Mouse (Mus musculus): ENCODE results near the gene Lpar6.

The Lpar6 gene

DNA sequence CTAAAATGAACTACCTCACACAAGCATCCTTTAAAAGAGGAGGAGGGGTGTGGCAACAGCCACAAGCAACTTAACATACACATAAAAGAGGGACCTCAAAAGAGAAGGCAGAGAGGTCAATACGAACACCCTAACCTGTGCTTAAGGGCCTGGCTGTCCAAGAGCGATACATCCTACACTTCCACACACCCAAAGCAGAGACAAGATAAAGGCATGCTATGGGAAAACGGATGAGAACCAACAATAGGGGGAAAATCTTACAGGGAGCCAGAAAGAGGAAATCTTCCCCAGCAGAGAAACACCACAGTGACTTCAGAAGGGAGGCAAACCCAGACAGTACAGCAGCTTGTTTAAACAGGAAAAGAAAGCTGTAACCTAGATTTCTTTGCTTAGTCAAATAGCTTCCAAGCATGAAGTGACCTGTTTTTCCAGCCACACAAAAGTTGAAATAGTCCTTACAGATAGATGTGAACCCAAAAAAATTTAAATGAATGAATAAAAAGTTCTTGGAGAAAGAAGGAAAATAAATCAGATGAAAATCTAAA is 17.8 kb downstream of the Lpar6 start:
- DNase-seq (ENCODE audit: low spot score in 2 of 2) = no peak

DNA sequence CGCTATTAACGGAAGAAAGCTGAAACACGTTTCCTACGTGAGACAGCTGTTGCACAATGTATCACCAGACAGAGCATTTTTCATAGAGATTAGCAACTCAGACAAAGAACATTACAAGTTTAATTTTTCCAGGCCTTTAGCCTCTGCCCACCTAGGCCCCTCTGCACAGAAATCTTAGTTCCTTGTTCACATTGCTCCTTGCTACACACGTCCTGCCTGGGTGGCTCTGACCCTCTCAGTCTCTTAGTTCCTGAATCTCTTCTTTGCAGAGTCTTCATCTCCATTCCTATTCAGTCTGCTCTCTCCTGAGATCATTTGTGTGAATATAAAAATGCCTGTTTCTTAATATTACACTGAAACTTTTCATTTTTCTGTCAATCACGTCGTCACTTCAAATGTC is 19.7 kb downstream of the Lpar6 start:
- no peak for DNase-seq (ENCODE audit: low spot score in 2 of 2)

- DNase-seq (ENCODE audit: low spot score in 2 of 2) = no peak
Observed at GRCm38 (mm10) chr14:73258181-73258580, 20.5 kb downstream of the Lpar6 start.

GRCm38 (mm10) chr14:73262210-73262609 is 24.5 kb downstream of the Lpar6 start:
- no peak for DNase-seq (ENCODE audit: low spot score in 2 of 2)

DNA sequence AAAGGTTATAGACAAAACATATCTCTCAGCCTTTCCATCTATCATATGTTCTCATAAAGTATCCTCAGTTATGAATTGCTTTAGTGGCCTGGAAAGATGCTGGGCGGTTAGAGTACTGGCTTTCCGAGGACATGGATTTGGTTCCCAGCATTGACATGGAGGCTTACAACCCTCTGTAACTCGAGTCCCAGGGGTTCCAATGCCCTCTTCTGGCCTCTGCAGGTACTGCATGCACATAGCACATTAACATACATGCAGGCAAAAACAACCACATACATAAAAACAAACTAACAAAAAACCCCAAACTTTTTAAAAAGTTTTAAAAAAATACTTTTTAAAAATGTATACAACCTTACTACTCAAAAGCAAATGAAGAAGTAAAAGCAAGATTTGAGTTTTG is 28.5 kb downstream of the Lpar6 start:
- DNase-seq (ENCODE audit: low spot score in 2 of 2) = no peak

- no peak for DNase-seq (ENCODE audit: low spot score in 2 of 2)
Observed at GRCm38 (mm10) chr14:73271807-73272206, 34.1 kb downstream of the Lpar6 start.

GRCm38 (mm10) chr14:73279096-73279495 is 41.4 kb downstream of the Lpar6 start:
- DNase-seq (ENCODE audit: low spot score in 2 of 2) = no peak

DNA sequence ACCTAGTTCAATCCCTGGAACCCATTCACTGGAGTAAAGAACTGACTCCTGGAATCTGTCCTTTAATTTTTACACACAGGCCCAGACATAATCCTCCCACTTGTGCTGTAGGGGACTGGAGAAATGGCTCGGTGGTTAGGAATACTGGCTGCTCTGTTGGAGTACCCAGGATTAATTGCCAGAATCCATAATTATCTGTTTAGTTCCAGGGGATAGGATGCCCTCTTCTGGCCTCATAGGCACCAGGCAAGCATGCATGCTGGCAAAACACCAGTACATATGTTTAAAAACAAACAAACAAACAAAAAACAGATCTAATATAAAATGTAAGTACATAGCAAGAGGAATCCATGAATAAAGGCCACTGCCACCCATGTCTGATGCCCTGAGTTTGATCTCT is 43.3 kb downstream of the Lpar6 start:
- DNase-seq (ENCODE audit: low spot score in 2 of 2) = no peak

DNA sequence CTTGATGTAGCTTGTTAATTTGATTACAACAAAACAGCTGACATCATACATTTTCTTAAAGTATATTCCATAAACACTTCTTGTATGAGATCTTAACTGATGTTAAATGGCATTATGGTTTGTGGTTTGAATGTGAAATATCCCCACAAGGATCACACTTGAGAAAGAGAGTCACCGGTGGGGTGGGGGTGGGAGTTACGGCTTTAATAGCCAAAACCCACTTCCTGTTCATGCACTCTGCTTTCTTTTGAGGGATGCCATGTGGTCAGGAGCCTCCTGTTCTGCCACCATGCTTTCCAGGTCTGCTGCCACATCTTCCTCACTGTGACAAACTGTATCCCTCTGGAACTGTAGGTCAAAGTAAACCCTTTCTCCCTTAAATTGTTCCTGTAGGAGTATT is 52.2 kb downstream of the Lpar6 start:
- DNase-seq (ENCODE audit: low spot score in 2 of 2) = no peak

DNA sequence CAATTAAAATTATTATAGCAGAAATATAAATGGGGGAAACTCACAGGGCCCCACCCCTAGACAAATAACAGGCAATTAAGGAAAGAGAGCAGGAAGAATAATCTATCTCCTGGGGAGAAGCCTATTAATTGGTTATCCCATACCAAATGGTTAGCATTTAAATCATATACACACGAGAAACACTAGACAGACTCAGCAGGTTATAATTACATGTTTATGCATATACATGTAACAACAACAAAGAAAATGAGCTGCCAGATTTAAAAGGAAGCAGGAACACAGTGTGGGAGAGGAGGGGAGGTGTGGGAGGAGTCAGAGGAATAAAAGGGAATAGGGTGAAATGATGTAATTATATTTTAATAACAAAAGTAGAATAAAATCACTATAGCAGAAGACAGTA is 54.7 kb downstream of the Lpar6 start:
- no peak for DNase-seq (ENCODE audit: low spot score in 2 of 2)

All from frontal cortex, postnatal 25 days (tissue).